Comparison of ENCODE assay signal across 8 mouse cellular contexts in genomic region chr2:77863522-77863921, GRCm38 (mm10). TPM values are rescaled to one million over a fixed set of nuclear protein-coding genes. Genes with fewer than 3 reads are reported as not detected.
A peak's percentile ranks its signal among the peaks of the same experiment; 100 is the strongest.
DNase-seq lines count a peak whose midpoint lies in the region; ATAC-seq and TF ChIP-seq lines count a peak whose summit lies in the region.

No protein-coding gene starts in this region.

- no peak overlapping the region for H3K4me3 ChIP-seq in lung, embryonic 14.5 days (ENCODE audit: low read depth, low read length)
- H3K4me3 ChIP-seq in intestine, embryonic 15.5 days (replicated peaks): peak overlapping the region; percentile 12; the same call in 1 of the 2 replicates

- H3K9ac ChIP-seq in lung, embryonic 14.5 days: no peak overlapping the region; the same call in 1 of the 2 replicates
- no peak overlapping the region for H3K9ac ChIP-seq in intestine, embryonic 15.5 days

- no peaks in the 10 kb centered on the region for H3K4me1 ChIP-seq in lung, embryonic 14.5 days (ENCODE audit: insufficient read depth)
- no peaks in the 10 kb centered on the region for H3K4me1 ChIP-seq in intestine, embryonic 15.5 days (replicated peaks)

- H3K9me3 ChIP-seq in lung, embryonic 14.5 days (ENCODE audit: low read depth, low read length): no peaks in the 10 kb centered on the region
- no peaks in the 10 kb centered on the region for H3K9me3 ChIP-seq in intestine, embryonic 15.5 days

- H3K36me3 ChIP-seq in lung, embryonic 14.5 days (ENCODE audit: insufficient read depth): no peaks in the 10 kb centered on the region
- H3K36me3 ChIP-seq in intestine, embryonic 15.5 days: no peaks in the 10 kb centered on the region

- WGBS in lung, embryonic 14.5 days: 53% methylated on average over 15 of the region's 15 CpGs
- WGBS in intestine, embryonic 15.5 days: 53% methylated on average over 15 of the region's 15 CpGs

- peak overlapping the region; percentile 38 for H3K4me2 ChIP-seq in lung, embryonic 14.5 days
- peak overlapping the region; percentile 54 for H3K4me2 ChIP-seq in intestine, embryonic 15.5 days (replicated peaks)

- H3K27ac ChIP-seq in lung, embryonic 14.5 days (ENCODE audit: low read depth): no peak overlapping the region
- H3K27ac ChIP-seq in intestine, embryonic 15.5 days: peak overlapping the region; percentile 58

- DNase-seq in heart, adult 11 months: peak; percentile 76
- no peak for DNase-seq in heart, adult 8-10 months (ENCODE audit: low spot score)
- DNase-seq in lung, embryonic 14.5 days: no peak
- DNase-seq in lung, postnatal 25 days (ENCODE audit: low spot score): no peak
- DNase-seq in lung, postnatal 36 days: peak; percentile 3
- DNase-seq in T-cell, adult 2 months (ENCODE audit: low spot score): no peak
- DNase-seq in natural killer cell, adult 2 months (ENCODE audit: low spot score in 2 of 2): no peak

- no peak for TF ChIP-seq CTCF in lung, embryonic 14.5 days (IDR thresholded peaks at IDR 0.05; ENCODE audit: low read depth)

- no peaks in the 10 kb centered on the region for H3K27me3 ChIP-seq in lung, embryonic 14.5 days (ENCODE audit: insufficient read depth, low read length)
- H3K27me3 ChIP-seq in intestine, embryonic 15.5 days (replicated peaks): no peaks in the 10 kb centered on the region

- peak; percentile 62 for ATAC-seq in lung, embryonic 14.5 days (ENCODE audit: insufficient read depth)
- peak; percentile 53; the same call in 1 of the 2 replicates for ATAC-seq in intestine, embryonic 15.5 days

RNA-seq across cellular contexts. Expression of gene Zfp385b, which starts 44.1 kb away (rescaled TPM):
- total RNA-seq in heart, adult 8-10 months (2022): 10 to 100 TPM in 3 of 4 experiments, 1 to 10 TPM in 1; 8.2 to 13.8 (median 12.1) TPM
- 4.4 and 5.6 TPM in 2 replicates for polyA plus RNA-seq in lung, embryonic 14.5 days (2014; fragmentation: Nextera tagmentation; extraction: Ambion mirVana)
- polyA plus RNA-seq in intestine, embryonic 15.5 days (2015; fragmentation: Nextera tagmentation; extraction: Ambion mirVana): 7.2 and 7.5 TPM in 2 replicates

Comparison
In these comparisons a context has a peak if more than half of its experiments do, and no peak if none do; other contexts are left out.
1. DNase-seq: peak in heart, adult 11 months (single experiment) and lung, postnatal 36 days (single experiment); none in heart, adult 8-10 months (single experiment), lung, embryonic 14.5 days (single experiment), lung, postnatal 25 days (single experiment), T-cell, adult 2 months (single experiment) and natural killer cell, adult 2 months (0 of 2).